Mouse (Mus musculus): ENCODE measurements around the gene Fam192a.

DNA sequence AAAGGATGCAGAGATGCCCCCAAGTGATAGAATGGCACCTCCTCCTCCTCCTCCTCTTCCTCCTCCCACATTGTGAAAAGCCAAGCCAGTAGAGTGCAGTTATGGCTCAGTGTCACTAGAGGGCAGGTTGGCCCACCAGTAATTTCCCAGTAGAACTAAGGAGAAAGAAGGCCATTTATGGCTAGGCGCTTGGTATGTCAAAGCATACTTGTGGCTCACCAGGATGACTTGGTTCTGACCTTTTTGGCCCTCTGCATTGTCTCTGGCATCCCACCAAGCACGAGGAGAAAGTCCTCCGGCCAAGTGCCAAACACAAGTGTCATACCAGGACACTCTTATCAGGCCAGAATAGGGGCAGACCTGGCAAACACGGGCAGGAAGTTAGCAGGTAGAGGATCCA, 73.6 kb downstream of the Fam192a start:
- TF ChIP-seq POLR2A (IDR thresholded peaks at IDR 0.05; ENCODE audit: borderline replicate concordance, insufficient read depth, low read length) = no peak
- peak; percentile 68 for TF ChIP-seq CTCF (IDR thresholded peaks at IDR 0.05; ENCODE audit: borderline replicate concordance, insufficient read depth, low read depth, low read length)

All from cerebellum, adult 2 months (tissue).